Mouse (Mus musculus) cerebellum, adult 9-11 months (tissue): ENCODE measurements around the gene Crybb1.
A peak's percentile ranks its signal among the peaks of the same experiment; 100 is the strongest.

ENCODE experiments used
- DNase-seq: peaks from one replicate; pipeline ENCODE4 v3.0.0; 2022

The Crybb1 gene

GRCm38 (mm10) chr5:112255426-112255825 lies at the start of gene Crybb1:
Gene Crybb1, plus strand, starts transcription at chr5:112255815.
- peak; percentile 94 for DNase-seq

GRCm38 (mm10) chr5:112206543-112207255 lies 48.9 kb upstream of the Crybb1 start:
- no peak for DNase-seq

- DNase-seq = no peak
These were observed 47.3 kb upstream of the Crybb1 start for GRCm38 (mm10) chr5:112208321-112208720.

GRCm38 (mm10) chr5:112210104-112210503 lies 45.5 kb upstream of the Crybb1 start:
- DNase-seq = no peak

GRCm38 (mm10) chr5:112211911-112212310 lies 43.7 kb upstream of the Crybb1 start:
- DNase-seq = no peak

GRCm38 (mm10) chr5:112212711-112213264 lies 42.8 kb upstream of the Crybb1 start:
- no peak for DNase-seq

- DNase-seq = no peak
These were observed 42.0 kb upstream of the Crybb1 start for GRCm38 (mm10) chr5:112213331-112214240.

- no peak for DNase-seq
These were observed 41.2 kb upstream of the Crybb1 start for GRCm38 (mm10) chr5:112214419-112214818.

GRCm38 (mm10) chr5:112215291-112215751 lies 40.3 kb upstream of the Crybb1 start:
- DNase-seq = no peak

GRCm38 (mm10) chr5:112215801-112216251 lies 39.8 kb upstream of the Crybb1 start:
- DNase-seq = no peak

GRCm38 (mm10) chr5:112216335-112216734 lies 39.3 kb upstream of the Crybb1 start:
- no peak for DNase-seq

- DNase-seq = no peak
These were observed 38.6 kb upstream of the Crybb1 start for GRCm38 (mm10) chr5:112217031-112217430.

- no peak for DNase-seq
These were observed 36.9 kb upstream of the Crybb1 start for GRCm38 (mm10) chr5:112218679-112219078.

- no peak for DNase-seq
These were observed 36.2 kb upstream of the Crybb1 start for GRCm38 (mm10) chr5:112219398-112219797.

GRCm38 (mm10) chr5:112220203-112220602 lies 35.4 kb upstream of the Crybb1 start:
- DNase-seq = no peak

- no peak for DNase-seq
These were observed 30.0 kb upstream of the Crybb1 start for GRCm38 (mm10) chr5:112225591-112225990.

GRCm38 (mm10) chr5:112227354-112227753 lies 28.3 kb upstream of the Crybb1 start:
- DNase-seq = no peak

GRCm38 (mm10) chr5:112227898-112228239 lies 27.7 kb upstream of the Crybb1 start:
- no peak for DNase-seq

GRCm38 (mm10) chr5:112228240-112229076 lies 27.2 kb upstream of the Crybb1 start:
- DNase-seq = no peak

GRCm38 (mm10) chr5:112235806-112236205 lies 19.8 kb upstream of the Crybb1 start:
- no peak for DNase-seq

GRCm38 (mm10) chr5:112236631-112237030 lies 19.0 kb upstream of the Crybb1 start:
- DNase-seq = no peak

- DNase-seq = no peak
These were observed 18.2 kb upstream of the Crybb1 start for GRCm38 (mm10) chr5:112237439-112237838.
